Mouse (Mus musculus): Measurements from ENCODE around the gene Rab15. TPM values are rescaled to one million over a fixed set of nuclear protein-coding genes. Genes with fewer than 3 reads are reported as not detected.
"Not testable (repeated sequence)": the region's sequence is repeated elsewhere in the genome, so short reads cannot be mapped to it uniquely, and the experiment has no call there.

Gene Rab15
- total RNA-seq, 2 experiments from 2014 or later, result 5.2 to 7.6 TPM

GRCm38 (mm10) chr12:76818908-76819307 is 3.8 kb downstream of the Rab15 start:
- no peak for DNase-seq

GRCm38 (mm10) chr12:76818120-76818519 is 4.6 kb downstream of the Rab15 start:
- DNase-seq, result no peak

- DNase-seq, result no peak
These were observed 5.5 kb downstream of the Rab15 start for GRCm38 (mm10) chr12:76817176-76817575.

GRCm38 (mm10) chr12:76816720-76817119 is 6.0 kb downstream of the Rab15 start:
- DNase-seq, result no peak

GRCm38 (mm10) chr12:76814120-76814519 is 8.6 kb downstream of the Rab15 start:
- no peak for DNase-seq

- DNase-seq, result no peak
These were observed 9.2 kb downstream of the Rab15 start for GRCm38 (mm10) chr12:76813543-76813942.

GRCm38 (mm10) chr12:76811006-76811405 is 11.7 kb downstream of the Rab15 start:
- DNase-seq, result no peak

- DNase-seq, result no peak
These were observed 12.2 kb downstream of the Rab15 start for GRCm38 (mm10) chr12:76810491-76810890.

GRCm38 (mm10) chr12:76807796-76808195 is 14.9 kb downstream of the Rab15 start:
- no peak for DNase-seq

GRCm38 (mm10) chr12:76805056-76805811 is 17.5 kb downstream of the Rab15 start:
- DNase-seq, result no peak

- DNase-seq, result no peak
These were observed 18.9 kb downstream of the Rab15 start for GRCm38 (mm10) chr12:76803700-76804252.

- no peak for DNase-seq
These were observed 19.7 kb downstream of the Rab15 start for GRCm38 (mm10) chr12:76803028-76803427.

GRCm38 (mm10) chr12:76798008-76798720 is 24.5 kb downstream of the Rab15 start:
- DNase-seq, result no peak

GRCm38 (mm10) chr12:76796938-76797539 is 25.7 kb downstream of the Rab15 start:
- no peak for DNase-seq

- no peak for DNase-seq
These were observed 27.4 kb downstream of the Rab15 start, which contains the start of gene Gpx2 for GRCm38 (mm10) chr12:76795350-76795749. Gene Gpx2 (minus strand): TSS chr12:76795554.

- DNase-seq, result not testable (repeated sequence)
These were observed 30.2 kb downstream of the Rab15 start for GRCm38 (mm10) chr12:76792540-76792939.

- DNase-seq, result no peak
These were observed 32.1 kb downstream of the Rab15 start for GRCm38 (mm10) chr12:76790446-76791084.

GRCm38 (mm10) chr12:76784056-76784619 is 38.6 kb downstream of the Rab15 start:
- peak; percentile 49 for DNase-seq

- DNase-seq, result no peak
These were observed 41.9 kb downstream of the Rab15 start for GRCm38 (mm10) chr12:76780639-76781468.

- DNase-seq, result no peak
These were observed 42.8 kb downstream of the Rab15 start for GRCm38 (mm10) chr12:76779951-76780350.
